Mouse (Mus musculus): ENCODE data around the gene Unc45a.

DNA sequence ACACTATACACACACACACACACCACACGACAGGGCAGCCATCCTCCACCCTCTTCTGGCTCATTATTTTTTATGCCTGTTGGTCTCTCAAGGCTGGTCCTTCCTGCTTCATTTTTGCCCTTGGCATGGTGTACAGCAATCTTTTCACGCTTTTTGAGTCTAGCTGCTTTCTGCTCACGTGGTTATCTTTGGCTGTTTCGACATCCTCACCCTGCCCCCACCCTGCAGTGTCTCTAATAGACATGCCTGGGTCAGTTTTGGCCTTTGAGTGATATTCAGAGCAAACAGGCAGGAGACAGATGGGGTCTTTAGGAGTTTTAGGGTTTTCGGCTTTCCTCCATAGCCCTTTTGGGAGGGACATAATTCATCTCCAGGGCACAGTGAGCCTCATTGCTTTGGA lies 6.0 kb upstream of the Unc45a start:
- no peak for TF ChIP-seq GATA1 (IDR thresholded peaks at IDR 0.05; ENCODE audit: borderline replicate concordance, low read length)
- no peak for TF ChIP-seq FLI1 (IDR thresholded peaks at IDR 0.05; ENCODE audit: low read length)
